Mouse (Mus musculus) G1E (cell line): ENCODE results near the gene Apold1. TPM values are rescaled to one million over a fixed set of nuclear protein-coding genes. Genes with fewer than 3 reads are reported as not detected.

Source experiments
- ATAC-seq: 2 replicates; pipeline ENCODE4 v1.8.0; 2016; ENCODE audit warnings: mild to moderate bottlenecking; ENCODE audit not compliant: insufficient number of reproducible peaks, poor library complexity, low FRiP score, severe bottlenecking; ENCODE audit errors: extremely low read depth
- DNase-seq: peaks from one replicate; pipeline ENCODE4 v3.0.0; 2012; ENCODE audit warnings: low spot score
- H3K27me3 ChIP-seq: 2 replicates; pipeline ENCODE4 v1.6.1; 2012; ENCODE audit warnings: mild to moderate bottlenecking, low read length, inconsistent platforms; ENCODE audit not compliant: insufficient read depth
- H3K36me3 ChIP-seq: replicated peaks from 2 replicates; pipeline ENCODE3; 2012; ENCODE audit warnings: mild to moderate bottlenecking, inconsistent platforms
- H3K4me1 ChIP-seq: 2 replicates; pipeline ENCODE4 v1.6.1; 2012; ENCODE audit warnings: low read depth, low read length, inconsistent platforms, mixed read lengths; ENCODE audit not compliant: insufficient read depth
- H3K4me3 ChIP-seq: 2 replicates; pipeline ENCODE4 v1.5.1; 2012; ENCODE audit warnings: low read depth, mild to moderate bottlenecking, inconsistent platforms, low read length, moderate library complexity, mixed read lengths
- H3K9me3 ChIP-seq: replicated peaks from 2 replicates; pipeline ENCODE4 v1.6.1; 2012; ENCODE audit warnings: inconsistent platforms
- CTCF ChIP-seq: IDR thresholded peaks from 2 replicates; pipeline ENCODE4 v1.5.1; 2012; ENCODE audit warnings: low read depth, low read length, inconsistent platforms, mixed read lengths
- GATA1 ChIP-seq: IDR thresholded peaks from 2 replicates; pipeline ENCODE4 v1.6.1; 2012; ENCODE audit warnings: borderline replicate concordance, low read length, inconsistent platforms, mixed read lengths
- GATA2 ChIP-seq: IDR thresholded peaks from 2 replicates; pipeline ENCODE4 v1.6.1; 2012; ENCODE audit warnings: low read depth, low read length, inconsistent platforms, borderline replicate concordance
- POLR2AphosphoS5 ChIP-seq: IDR thresholded peaks from 2 replicates; pipeline ENCODE4 v1.6.1; 2012; ENCODE audit warnings: low read depth, low read length, inconsistent platforms; ENCODE audit not compliant: insufficient replicate concordance
- TAL1 ChIP-seq: conservative IDR thresholded peaks from 2 replicates; pipeline ENCODE4 v1.6.1; 2012; ENCODE audit warnings: low read depth, low read length, inconsistent platforms, mixed read lengths
- polyA plus RNA-seq: library from polyadenylated mRNA; stranded (reverse); fragments of >175 nt; gene quantifications from 2 replicates; pipeline ENCODE4 v1.2.3, GENCODE M21; 2012
- total RNA-seq, 2 experiments: library from RNA; stranded (forward) in 1 of 2; stranded (reverse) in 1 of 2; fragments of 200-1000 nt in 1 of 2; fragments of >200 nt in 1 of 2; fragmentation: Nextera tagmentation in 1 of 2; gene quantifications; 2 replicates each; pipeline ENCODE4 v1.2.3; 2014 to 2017

Gene Apold1
- total and polyA plus RNA-seq, 3 experiments = 0.16 to 0.98 (median 0.83) TPM

- H3K27me3 ChIP-seq = no peaks in the 10 kb centered on the region
- no peaks in the 10 kb centered on the region for H3K36me3 ChIP-seq
- H3K4me1 ChIP-seq = peaks cover 63% of the 10 kb centered on the region
- TF ChIP-seq CTCF = no peak
- TF ChIP-seq POLR2AphosphoS5 = no peak
- no peak for TF ChIP-seq GATA2
- no peak for TF ChIP-seq GATA1
- TF ChIP-seq TAL1 = peak; percentile 37; the same call in 1 of the 2 replicates
- peak; percentile 88 for ATAC-seq
- DNase-seq = peak; percentile 73
- no peaks in the 10 kb centered on the region for H3K9me3 ChIP-seq
- H3K4me3 ChIP-seq = peak overlapping the region; percentile 83; the same call in 1 of the 2 replicates
Observed at GRCm38 (mm10) chr6:134984748-134985147, 3.2 kb downstream of the Apold1 start.

DNA sequence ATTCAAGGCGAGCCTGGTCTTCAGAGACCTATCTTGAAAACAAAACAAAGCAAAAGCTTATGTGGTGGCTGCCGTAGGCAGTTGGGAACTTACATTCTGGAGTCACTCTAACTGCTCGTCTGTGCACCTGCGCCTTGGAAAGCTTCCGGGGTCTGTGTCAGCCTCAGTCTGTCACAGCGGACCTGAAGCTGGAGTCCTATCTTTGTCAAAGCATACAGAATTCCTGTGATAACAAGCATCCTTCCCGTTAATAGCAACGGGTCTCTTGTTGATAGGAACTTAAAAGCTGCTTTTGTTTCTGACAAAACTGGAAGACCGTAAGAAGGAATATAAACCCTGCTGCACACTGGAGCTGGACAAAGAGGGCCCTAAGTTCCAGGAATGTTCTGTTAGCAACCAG lies 6.9 kb downstream of the Apold1 start:
- no peak for TF ChIP-seq GATA2
- TF ChIP-seq CTCF = no peak
- TF ChIP-seq POLR2AphosphoS5 = no peak
- no peak for TF ChIP-seq GATA1
- TF ChIP-seq TAL1 = no peak
- Histone ChIP-seq H3K27me3 (no peaks in the 10 kb centered on the region), H3K4me3 (no peak overlapping the region), H3K9me3 (no peaks in the 10 kb centered on the region), H3K36me3 (no peaks in the 10 kb centered on the region), H3K4me1 (peaks cover 38% of the 10 kb centered on the region)
- no peak for ATAC-seq
- DNase-seq = no peak

- no peak for DNase-seq
- no peaks in the 10 kb centered on the region for H3K27me3 ChIP-seq
- no peaks in the 10 kb centered on the region for H3K36me3 ChIP-seq
- H3K4me1 ChIP-seq = peaks cover 20% of the 10 kb centered on the region
- TF ChIP-seq GATA1 = no peak
- TF ChIP-seq TAL1 = no peak
- no peak for TF ChIP-seq CTCF
- no peak for TF ChIP-seq POLR2AphosphoS5
- no peak for TF ChIP-seq GATA2
- ATAC-seq = peak; percentile 37
- no peaks in the 10 kb centered on the region for H3K9me3 ChIP-seq
- H3K4me3 ChIP-seq = no peak overlapping the region
Observed at GRCm38 (mm10) chr6:134990674-134991073, 9.2 kb downstream of the Apold1 start.

- no peak for ATAC-seq
- no peak for TF ChIP-seq POLR2AphosphoS5
- TF ChIP-seq TAL1 = no peak
- TF ChIP-seq GATA1 = no peak
- TF ChIP-seq GATA2 = no peak
Observed at GRCm38 (mm10) chr6:134994031-134994651, 12.6 kb downstream of the Apold1 start.

DNA sequence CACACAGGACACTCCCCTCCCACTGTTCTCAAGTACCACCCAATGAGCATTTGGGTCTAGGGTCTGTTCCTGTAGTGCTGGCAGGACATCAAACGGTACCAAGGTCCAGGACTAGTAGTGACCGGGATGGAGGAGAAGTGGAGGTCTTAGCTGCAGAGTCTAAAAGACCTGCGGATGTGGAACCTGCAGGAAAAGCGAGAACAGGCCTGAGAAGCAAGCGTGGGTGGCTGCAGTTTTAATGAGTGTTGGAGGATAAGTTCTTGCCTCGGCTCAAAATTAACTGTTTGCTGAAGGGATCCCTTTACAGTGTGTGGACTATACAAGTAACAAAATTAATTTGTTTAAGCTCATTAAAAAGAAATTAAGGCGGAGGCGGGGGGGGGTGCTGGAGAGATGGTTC lies 13.5 kb downstream of the Apold1 start:
- TF ChIP-seq GATA1 (no peak), CTCF (no peak), POLR2AphosphoS5 (no peak), GATA2 (no peak), TAL1 (no peak)
- DNase-seq = no peak
- Histone ChIP-seq H3K36me3 (no peaks in the 10 kb centered on the region), H3K9me3 (no peaks in the 10 kb centered on the region), H3K4me3 (no peak overlapping the region), H3K27me3 (no peaks in the 10 kb centered on the region), H3K4me1 (peaks cover 13% of the 10 kb centered on the region)
- ATAC-seq = no peak

More at GRCm38 (mm10) chr6:134994031-134994651, 12.6 kb downstream of the Apold1 start:
- Histone ChIP-seq H3K4me1 (peaks cover 13% of the 10 kb centered on the region), H3K4me3 (no peak overlapping the region), H3K27me3 (no peaks in the 10 kb centered on the region), H3K36me3 (no peaks in the 10 kb centered on the region), H3K9me3 (no peaks in the 10 kb centered on the region)
- no peak for DNase-seq

DNA sequence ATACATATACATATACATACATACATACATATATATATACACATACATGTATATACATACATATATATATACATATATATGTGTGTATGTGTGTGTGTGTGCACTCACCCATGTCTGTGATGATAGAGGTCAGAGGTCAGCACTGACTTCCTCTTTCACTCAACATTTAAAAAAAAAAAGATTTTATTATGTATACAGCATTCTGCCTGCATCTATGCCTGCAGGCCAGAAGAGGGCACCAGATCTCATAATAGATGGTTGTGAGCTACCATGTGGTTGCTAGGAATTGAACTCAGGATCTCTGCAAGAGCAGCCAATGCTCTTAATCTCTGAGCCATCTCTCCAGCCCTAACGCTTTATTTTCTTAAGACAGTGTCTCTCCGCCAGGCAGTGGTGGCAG lies 15.4 kb downstream of the Apold1 start:
- no peaks in the 10 kb centered on the region for H3K9me3 ChIP-seq
- H3K4me1 ChIP-seq = peaks cover 6% of the 10 kb centered on the region
- H3K36me3 ChIP-seq = no peaks in the 10 kb centered on the region
- ATAC-seq (peak; percentile 60), DNase-seq (no peak)
- TF ChIP-seq CTCF (no peak), GATA1 (no peak), TAL1 (no peak), POLR2AphosphoS5 (no peak), GATA2 (no peak)
- no peaks in the 10 kb centered on the region for H3K27me3 ChIP-seq
- no peak overlapping the region for H3K4me3 ChIP-seq
